Mouse (Mus musculus) T-cell, adult 2 months (primary cell): ENCODE results near the gene Psmg4.

Experiments
- DNase-seq: peaks from one replicate; pipeline ENCODE4 v3.0.0; 2022; ENCODE audit warnings: low spot score

Gene Psmg4

GRCm38 (mm10) chr13:34162491-34163303 lies at the start of gene Psmg4:
Gene Psmg4 (plus strand): TSS chr13:34162964.
- peak; percentile 91 for DNase-seq

DNA sequence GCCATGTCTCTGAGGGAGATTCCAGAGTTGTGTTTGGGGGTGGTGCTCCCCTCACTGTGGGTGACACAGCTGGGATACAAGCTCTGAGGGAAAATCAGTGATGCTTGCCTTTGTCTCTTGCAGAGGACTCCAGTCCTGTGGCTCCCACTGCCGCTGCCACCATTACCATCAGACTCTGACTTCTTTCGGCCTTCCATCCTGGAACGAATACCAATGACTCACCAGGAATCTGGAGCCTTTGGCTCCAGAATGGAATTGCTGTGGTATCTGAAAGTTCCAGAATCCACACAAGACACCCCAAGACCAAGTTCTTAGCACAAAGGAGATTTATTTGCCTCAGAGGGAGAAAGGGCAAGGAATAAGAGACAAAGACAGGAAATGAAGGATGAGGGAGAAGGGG lies 49.7 kb upstream of the Psmg4 start:
- DNase-seq: no peak

GRCm38 (mm10) chr13:34114654-34115053 lies 48.1 kb upstream of the Psmg4 start:
- no peak for DNase-seq

DNA sequence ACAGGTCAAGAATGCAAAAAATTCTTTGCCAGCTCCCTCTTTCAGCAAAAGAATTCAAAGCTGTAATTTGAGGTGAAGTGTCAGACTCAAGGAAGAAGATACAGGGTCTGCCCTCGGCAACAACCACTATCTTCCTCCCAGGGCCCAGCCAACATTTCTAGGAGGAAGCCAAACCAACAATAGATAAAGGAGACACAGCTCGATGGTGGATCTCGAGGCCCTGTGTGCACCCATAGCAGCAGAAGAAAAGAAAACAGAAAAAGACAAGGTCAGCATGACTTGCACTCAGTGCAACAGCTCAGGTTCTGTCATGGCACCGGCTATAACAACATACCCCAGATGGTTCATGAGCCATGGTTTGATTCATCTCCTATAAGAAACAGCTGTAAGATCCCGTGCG lies 46.3 kb upstream of the Psmg4 start:
- no peak for DNase-seq

DNA sequence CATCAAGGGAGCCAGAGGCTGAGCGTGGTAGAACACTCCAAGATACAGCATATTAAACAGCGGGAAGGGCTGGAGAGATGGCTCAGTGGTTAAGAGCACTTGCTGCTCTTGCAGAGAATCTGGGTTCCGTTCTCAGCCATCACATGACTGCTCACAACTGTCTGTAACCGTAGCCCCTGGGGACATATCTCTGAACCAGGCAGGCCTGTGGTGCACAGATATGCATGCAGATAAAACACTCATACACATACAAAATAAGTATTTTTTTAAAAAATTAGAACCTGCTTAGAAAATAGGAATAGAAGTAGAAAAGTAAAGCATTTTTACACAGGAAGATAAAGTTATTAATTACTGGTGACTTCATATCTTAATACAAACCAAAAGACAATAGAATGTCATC lies 43.9 kb upstream of the Psmg4 start:
- DNase-seq: no peak

GRCm38 (mm10) chr13:34119406-34119805 lies 43.4 kb upstream of the Psmg4 start:
- DNase-seq: no peak

- no peak for DNase-seq
Observed at GRCm38 (mm10) chr13:34120536-34120935, 42.2 kb upstream of the Psmg4 start.

GRCm38 (mm10) chr13:34125711-34126110 lies 37.1 kb upstream of the Psmg4 start:
- no peak for DNase-seq

DNA sequence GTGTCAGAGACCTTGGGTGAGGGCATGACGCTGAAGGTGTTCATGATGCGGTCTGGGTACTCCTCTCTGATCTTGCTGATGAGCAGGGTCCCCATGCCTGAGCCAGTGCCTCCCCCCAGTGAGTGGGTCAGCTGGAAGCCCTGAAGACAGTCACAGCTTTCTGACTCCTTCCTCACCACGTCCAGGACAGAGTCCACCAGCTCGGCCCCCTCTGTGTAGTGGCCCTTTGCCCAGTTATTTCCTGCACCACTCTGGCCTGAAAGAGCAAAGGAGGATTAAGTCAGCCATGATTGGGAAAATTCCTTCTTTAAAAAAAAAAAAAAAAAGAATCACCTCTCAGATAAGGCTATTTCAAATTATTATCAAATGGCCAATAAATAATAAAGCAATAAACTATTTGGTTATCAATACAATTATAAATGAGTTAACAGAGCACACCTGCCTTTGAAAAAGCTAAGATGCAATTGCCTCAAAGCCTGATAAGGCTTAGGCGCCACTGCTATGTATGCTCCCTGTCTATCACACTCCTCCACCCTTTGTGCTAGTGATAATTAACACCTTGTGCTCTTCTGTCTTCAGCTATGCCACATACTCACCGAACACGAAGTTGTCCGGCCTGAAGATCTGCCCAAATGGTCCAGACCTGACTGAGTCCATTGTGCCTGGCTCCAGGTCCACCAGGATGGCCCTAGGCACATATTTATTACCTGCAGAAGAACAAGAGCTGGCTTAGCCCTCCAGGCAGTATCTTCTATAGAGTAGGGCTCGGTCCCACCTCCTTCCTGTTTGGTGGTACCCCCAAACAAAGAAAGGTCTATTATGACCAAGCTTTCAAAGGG lies 34.3 kb upstream of the Psmg4 start:
- DNase-seq: no peak

- DNase-seq: peak; percentile 20
Observed at GRCm38 (mm10) chr13:34129485-34130225, 33.1 kb upstream of the Psmg4 start.

- peak; percentile 12 for DNase-seq
Observed at GRCm38 (mm10) chr13:34130226-34130731, 32.5 kb upstream of the Psmg4 start, which contains the start of gene Tubb2b. Gene Tubb2b (minus strand): TSS chr13:34130466.

DNA sequence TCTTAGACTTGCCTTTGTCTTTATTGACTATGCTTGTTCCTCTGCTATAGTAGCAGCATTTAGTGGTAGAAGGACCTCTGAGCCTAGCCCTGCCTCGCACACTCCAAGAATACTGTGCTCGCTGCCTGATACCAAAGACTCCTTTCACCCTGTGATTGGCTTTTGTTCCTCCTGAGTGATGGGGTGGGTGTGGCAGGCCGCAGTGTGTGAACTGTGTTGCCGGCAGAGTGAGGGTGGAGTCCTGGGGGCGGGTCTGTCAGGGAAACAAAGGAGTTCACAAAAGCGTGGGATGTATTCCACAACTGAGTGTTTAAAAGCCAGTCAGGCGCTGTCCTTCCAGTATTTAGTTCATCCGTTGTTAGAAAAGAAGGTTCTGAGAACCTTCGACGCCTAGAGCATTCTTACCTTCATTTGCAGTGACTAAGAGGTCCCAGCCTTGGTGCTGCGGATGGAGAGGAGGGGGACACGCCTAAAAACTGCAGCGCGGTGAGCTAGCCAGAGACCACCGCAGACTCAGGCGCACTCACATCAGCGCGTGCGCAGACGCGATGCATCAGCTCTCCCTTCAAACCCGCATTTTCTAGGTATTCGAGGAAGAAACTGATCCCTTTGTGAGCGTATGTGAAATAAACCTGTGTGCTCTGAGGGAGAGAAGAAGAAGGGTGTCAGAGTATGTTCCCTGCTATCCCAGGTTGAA lies 31.6 kb upstream of the Psmg4 start:
- DNase-seq: peak; percentile 56

GRCm38 (mm10) chr13:34131708-34132060 lies 31.1 kb upstream of the Psmg4 start:
- DNase-seq: peak; percentile 70

- DNase-seq: no peak
Observed at GRCm38 (mm10) chr13:34132299-34132698, 30.5 kb upstream of the Psmg4 start.

DNA sequence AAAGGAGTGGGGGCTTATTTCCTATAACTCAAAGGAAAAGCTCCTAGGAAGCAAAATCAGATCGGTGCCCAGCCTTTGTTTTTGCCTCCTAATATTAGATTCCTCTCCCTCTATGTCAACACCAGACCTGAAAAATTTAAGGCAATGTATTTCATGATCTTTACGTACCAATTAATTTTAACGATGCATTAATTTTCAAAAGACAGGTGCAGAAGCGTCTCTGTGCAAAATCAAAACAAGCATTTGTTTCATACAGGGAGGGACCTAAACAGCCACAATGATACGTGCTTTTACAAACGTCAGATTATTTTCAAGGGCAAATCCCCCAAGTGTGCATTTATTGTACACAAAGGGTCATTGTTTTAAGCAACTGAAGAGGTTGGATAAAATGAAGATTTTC lies 29.9 kb upstream of the Psmg4 start:
- no peak for DNase-seq

DNA sequence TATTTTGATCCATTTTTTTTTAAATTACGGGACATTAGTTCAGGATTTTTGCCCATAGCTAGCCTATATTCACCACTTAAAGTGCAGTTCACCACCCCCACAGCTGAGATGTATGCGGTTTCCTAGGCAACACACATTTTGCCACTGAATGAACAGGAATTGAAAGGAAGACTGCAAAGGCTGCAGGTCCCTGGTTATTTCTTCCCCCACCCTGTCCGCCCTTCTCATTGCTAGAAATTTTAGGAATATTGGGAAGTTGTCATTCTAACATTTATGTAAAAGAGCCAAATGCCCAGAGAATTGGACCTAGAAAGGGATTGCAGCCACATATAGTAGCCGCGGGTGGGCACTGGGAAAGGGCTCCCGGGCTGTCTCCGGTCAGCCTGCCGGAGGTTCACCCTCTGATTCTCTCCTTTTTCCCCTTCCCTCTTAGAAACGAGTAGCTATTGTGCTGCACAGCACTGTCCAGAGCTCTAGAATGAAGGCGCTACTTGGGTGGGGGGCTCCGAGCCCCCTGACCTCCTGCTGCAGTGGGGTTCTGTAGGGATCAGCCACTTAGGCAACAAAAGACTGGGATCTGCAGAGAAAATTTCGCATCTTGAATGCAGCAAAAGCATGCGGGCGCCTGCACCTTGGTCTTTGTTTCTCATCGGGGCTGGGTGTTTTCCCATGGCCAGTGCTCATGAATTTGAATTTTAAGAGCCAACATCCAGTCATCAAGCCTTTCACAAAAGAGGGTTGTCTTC lies 29.3 kb upstream of the Psmg4 start:
- DNase-seq: no peak

GRCm38 (mm10) chr13:34134276-34134675 lies 28.5 kb upstream of the Psmg4 start:
- DNase-seq: no peak

DNA sequence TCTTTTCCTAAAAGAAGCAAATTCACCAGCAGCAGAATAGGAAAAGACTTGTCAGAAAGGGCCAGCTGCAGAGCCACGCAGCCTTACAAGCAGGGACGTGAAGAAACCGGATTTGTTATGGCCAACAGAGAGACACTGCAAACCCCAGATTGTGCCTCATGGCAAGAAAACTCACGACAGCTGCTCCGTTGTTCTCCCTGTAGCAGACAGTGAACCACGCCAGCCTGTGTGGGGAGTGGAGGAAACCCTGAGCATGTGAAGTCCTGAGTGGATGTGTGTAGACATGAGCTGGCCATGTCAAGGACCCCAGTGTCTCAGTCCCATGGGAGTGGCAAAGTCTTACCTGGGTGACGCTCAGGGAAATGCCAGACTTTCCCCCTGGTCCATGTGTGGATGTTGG lies 26.2 kb upstream of the Psmg4 start:
- DNase-seq: no peak

DNA sequence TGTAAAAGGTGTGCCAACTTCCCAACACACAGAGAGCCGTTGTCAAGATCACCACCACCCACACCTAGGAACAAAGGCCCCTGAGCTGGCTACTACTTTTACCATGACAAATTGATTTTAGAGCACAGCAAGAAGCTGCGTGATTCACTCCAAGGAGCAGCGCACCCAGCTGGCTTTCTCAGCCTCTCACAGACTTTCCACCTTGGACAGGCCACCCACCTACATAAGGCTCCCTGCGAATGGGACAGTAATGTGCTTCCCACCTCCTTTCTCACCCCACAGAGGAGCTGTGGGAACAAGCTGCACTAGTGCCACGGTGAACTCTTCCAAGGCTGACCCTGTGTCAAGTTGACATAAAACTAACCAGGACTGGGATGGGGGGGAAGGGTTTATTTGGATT lies 19.4 kb upstream of the Psmg4 start:
- DNase-seq: no peak

GRCm38 (mm10) chr13:34146916-34147315 lies 15.8 kb upstream of the Psmg4 start:
- DNase-seq: no peak

DNA sequence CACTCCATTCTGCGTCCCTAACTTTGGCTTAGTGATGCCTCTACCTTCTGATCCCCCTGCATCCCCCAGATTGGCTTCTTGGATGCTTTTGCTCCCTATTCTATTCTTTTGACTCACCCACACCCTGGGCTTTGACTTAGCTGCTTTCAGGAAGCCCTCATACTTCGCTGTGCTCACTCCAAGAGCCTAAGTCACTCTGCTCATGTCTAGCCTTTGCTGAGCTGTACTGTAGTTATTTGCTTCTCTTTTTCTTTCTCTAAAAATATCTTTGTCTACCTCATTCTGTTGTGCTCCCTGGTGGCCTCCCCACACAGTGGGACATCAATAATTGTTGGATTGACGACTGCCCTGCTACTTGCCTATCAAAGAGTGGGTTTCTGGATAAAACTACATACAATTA lies 14.6 kb upstream of the Psmg4 start:
- DNase-seq: no peak
